ENCODE assay signal across 7 mouse cellular contexts in the genomic region with DNA sequence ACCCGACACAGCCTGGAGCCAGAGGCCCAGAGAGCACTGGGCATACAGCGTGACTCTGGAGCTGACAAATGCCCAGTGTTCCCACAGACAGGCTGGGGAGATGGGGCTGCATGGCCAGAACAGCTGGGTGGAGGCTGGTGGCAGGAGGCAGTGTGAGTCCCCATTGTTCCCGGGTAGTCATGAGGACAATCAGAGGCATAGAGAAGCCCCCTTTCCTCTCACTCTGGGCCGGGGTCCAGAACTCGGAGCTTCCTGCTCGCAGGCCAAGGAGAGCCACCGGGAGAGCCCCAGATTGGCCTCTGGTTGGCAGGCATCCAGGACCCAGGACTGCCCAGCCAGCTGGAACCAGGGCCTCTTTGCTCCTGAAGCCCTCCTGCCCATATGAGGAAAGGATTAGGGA.
DNase-seq lines count a peak whose midpoint lies in the region; ATAC-seq and TF ChIP-seq lines count a peak whose summit lies in the region.

No protein-coding gene starts in this region.

- WGBS in forebrain, postnatal 0 days, result 16% methylated on average over 7 of the region's 7 CpGs

- peak; percentile 87 for DNase-seq in Muller cell, postnatal 12 days (ENCODE audit: inconsistent ontology term)
- peak; percentile 56 for DNase-seq in adrenal gland, postnatal 14 days
- DNase-seq in forebrain, postnatal 0 days, result peak; percentile 76
- DNase-seq in kidney, adult 18-20 months, result peak; percentile 62
- peak; percentile 73 to 87 for DNase-seq in left cerebral cortex, postnatal 10 days (ENCODE audit: extremely low spot score in 1 of 2, low spot score in 2 of 2)
- DNase-seq in right cerebral cortex, postnatal 4 days, result peak; percentile 77

- H3K4me3 ChIP-seq in forebrain, postnatal 0 days (ENCODE audit: low read depth, low read length), result no peak overlapping the region

- no peak overlapping the region for H3K4me2 ChIP-seq in forebrain, postnatal 0 days (ENCODE audit: low read depth)

- H3K27ac ChIP-seq in forebrain, postnatal 0 days (ENCODE audit: low read depth, low read length), result peak overlapping the region; percentile 40; the same call in 1 of the 2 replicates

- intact Hi-C loops in left cerebral cortex, postnatal 10 days (cut with DNase I), result no loop called here

- H3K9ac ChIP-seq in forebrain, postnatal 0 days, result no peak overlapping the region

- H3K36me3 ChIP-seq in forebrain, postnatal 0 days (ENCODE audit: insufficient read depth), result no peaks in the 10 kb centered on the region

- peaks cover 4% of the 10 kb centered on the region; the same call in 1 of the 2 replicates for H3K4me1 ChIP-seq in forebrain, postnatal 0 days (ENCODE audit: insufficient read depth)

- ATAC-seq in forebrain, postnatal 0 days, result peak; percentile 90
- no peak for ATAC-seq in megakaryocyte-erythroid progenitor cell, adult 5-6 weeks (replicated peaks; ENCODE audit: low FRiP score, low TSS enrichment, poor library complexity, severe bottlenecking)

- no peak for TF ChIP-seq CTCF in forebrain, postnatal 0 days (IDR thresholded peaks at IDR 0.05; ENCODE audit: low read depth)

- no peaks in the 10 kb centered on the region for H3K9me3 ChIP-seq in forebrain, postnatal 0 days (ENCODE audit: low read length)

- H3K27me3 ChIP-seq in forebrain, postnatal 0 days (ENCODE audit: insufficient read depth, low read length), result no peaks in the 10 kb centered on the region
